Mouse (Mus musculus): ENCODE data around the gene Mboat1. TPM values are rescaled to one million over a fixed set of nuclear protein-coding genes. Genes with fewer than 3 reads are reported as not detected.

The Mboat1 gene
- total and polyA plus RNA-seq, 2 experiments from 2014 or later, result 1.0 to 1.6 TPM

DNA sequence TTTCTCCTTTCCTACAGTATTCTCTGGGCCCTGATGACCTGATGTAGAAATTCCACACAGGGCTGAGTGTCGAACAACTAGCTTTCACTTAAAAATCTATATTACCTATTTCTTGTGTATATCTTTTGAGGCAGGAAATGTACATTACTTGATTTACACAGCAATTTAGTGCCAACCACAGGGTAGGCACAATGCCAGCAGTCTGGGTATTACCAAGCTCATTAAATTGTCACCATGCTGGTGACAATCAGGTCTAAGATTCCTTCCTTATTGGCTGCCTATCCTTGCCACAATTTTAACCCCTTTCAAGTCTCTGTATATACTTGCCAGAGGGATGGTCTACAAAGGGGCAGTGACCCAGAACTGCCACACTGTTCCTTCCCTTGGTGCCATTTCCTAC is 71.9 kb downstream of the Mboat1 start:
- TF ChIP-seq EP300 (IDR thresholded peaks at IDR 0.05; ENCODE audit: low read depth) (no peak), CTCF (IDR thresholded peaks at IDR 0.05; ENCODE audit: low read depth) (no peak)
- DNase-seq (ENCODE audit: low spot score) (no peak), ATAC-seq (ENCODE audit: insufficient read depth, low read depth) (no peak)
- no peak overlapping the region for H3K4me3 ChIP-seq (ENCODE audit: low read depth, low read length)
- no peak overlapping the region for H3K9ac ChIP-seq (replicated peaks; ENCODE audit: low read depth, low read length)
- no peaks in the 10 kb centered on the region for H3K9me3 ChIP-seq (replicated peaks; ENCODE audit: control insufficient read depth, low read length)
- H3K4me2 ChIP-seq (ENCODE audit: low read depth, low read length), result no peak overlapping the region
- no peaks in the 10 kb centered on the region for H3K4me1 ChIP-seq (ENCODE audit: control insufficient read depth, insufficient read depth)
- 81% methylated on average over 1 of the region's 1 CpGs for WGBS
- no peaks in the 10 kb centered on the region for H3K27me3 ChIP-seq (ENCODE audit: control insufficient read depth, insufficient read depth, low read length)
- H3K27ac ChIP-seq (ENCODE audit: low read depth), result no peak overlapping the region
- H3K36me3 ChIP-seq (replicated peaks; ENCODE audit: control insufficient read depth, insufficient read depth, low read length), result no peaks in the 10 kb centered on the region

DNA sequence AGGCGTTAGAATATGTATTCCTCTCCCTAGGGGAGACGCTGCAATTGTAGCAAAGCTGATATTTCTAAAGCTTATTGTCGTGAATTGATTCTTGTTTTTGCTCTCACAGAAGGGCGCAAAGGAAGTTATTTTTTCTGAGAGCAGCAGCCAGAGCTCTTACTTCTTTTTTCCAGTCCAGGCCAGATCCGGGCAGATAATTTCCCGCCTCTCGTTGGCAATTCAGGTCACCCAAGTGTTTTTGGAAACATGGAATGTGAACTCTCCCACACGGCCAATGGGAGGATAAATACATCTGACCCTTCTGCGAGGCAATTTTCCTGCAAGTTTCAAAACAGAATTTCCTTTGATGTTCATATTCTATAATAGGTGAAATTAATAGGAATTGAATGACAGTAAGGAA is 77.0 kb downstream of the Mboat1 start:
- no peak for ATAC-seq (ENCODE audit: insufficient read depth, low read depth)
- Histone ChIP-seq H3K27me3 (ENCODE audit: control insufficient read depth, insufficient read depth, low read length) (no peaks in the 10 kb centered on the region), H3K9ac (replicated peaks; ENCODE audit: low read depth, low read length) (no peak overlapping the region), H3K4me1 (ENCODE audit: control insufficient read depth, insufficient read depth) (no peaks in the 10 kb centered on the region), H3K27ac (ENCODE audit: low read depth) (no peak overlapping the region), H3K9me3 (replicated peaks; ENCODE audit: control insufficient read depth, low read length) (no peaks in the 10 kb centered on the region), H3K36me3 (replicated peaks; ENCODE audit: control insufficient read depth, insufficient read depth, low read length) (no peaks in the 10 kb centered on the region), H3K4me2 (ENCODE audit: low read depth, low read length) (no peak overlapping the region), H3K4me3 (ENCODE audit: low read depth, low read length) (no peak overlapping the region)
- no peak for TF ChIP-seq EP300 (IDR thresholded peaks at IDR 0.05; ENCODE audit: low read depth)
- no peak for TF ChIP-seq CTCF (IDR thresholded peaks at IDR 0.05; ENCODE audit: low read depth)
- DNase-seq (ENCODE audit: low spot score), result no peak
- WGBS, result 57% methylated on average over 9 of the region's 9 CpGs

DNA sequence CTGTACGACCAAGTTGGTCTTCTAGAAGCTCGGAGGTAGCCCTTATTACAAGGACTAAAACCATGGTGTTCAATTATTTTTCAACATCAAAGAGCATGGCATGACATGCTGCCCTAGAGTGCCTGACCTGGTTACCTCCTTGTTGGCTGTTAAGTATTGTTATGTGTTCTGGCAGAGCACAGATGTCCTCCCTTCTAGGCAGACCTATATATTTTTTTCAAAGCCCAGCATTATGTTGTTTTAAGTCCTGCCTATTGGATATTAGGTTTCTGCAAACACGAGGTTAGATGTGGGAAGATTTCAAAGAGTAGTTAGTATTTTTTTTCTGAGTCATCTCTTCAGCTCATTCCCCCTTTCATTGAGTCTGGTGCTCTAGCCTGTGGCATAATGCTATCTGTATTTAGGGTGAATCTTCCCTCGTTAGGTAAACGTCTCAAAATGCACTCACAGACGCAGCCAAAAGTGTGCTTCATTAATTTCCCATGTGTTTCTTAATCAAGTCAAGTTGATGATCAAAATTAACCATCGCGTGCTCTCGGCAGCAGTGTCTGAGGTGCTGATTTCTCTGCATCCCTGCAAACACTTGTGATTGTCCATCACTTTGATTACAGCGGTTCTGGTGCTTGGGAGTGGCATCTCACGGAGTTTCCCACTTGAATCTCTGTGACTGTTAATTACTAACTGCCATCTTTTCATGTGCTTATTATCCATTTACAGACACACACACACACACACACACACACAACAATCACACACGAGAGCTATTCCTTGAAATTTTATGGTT is 81.5 kb downstream of the Mboat1 start:
- WGBS, result 74% methylated on average over 12 of the region's 12 CpGs
- no peaks in the 10 kb centered on the region for H3K36me3 ChIP-seq (replicated peaks; ENCODE audit: control insufficient read depth, insufficient read depth, low read length)

DNA sequence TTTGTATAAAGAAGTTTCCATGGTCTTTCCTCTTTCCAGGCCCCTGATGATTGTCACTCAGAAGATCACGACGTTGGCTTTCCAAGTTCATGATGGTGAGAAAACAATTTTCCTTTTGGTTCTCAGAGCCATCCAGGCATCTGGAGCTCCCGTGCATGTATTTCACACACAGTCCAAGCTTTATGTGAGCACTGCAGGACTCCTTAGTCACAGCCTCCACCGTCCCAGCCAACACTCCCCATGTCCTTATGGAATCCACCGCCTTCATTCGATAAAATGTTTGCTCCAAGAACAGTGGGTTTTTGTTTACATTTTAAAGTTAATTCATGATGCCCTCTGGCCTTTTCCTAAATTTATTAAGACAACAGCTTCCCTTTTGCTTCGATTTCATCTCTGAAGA is 83.3 kb downstream of the Mboat1 start:
- H3K9ac ChIP-seq (replicated peaks; ENCODE audit: low read depth, low read length), result no peak overlapping the region
- H3K36me3 ChIP-seq (replicated peaks; ENCODE audit: control insufficient read depth, insufficient read depth, low read length), result no peaks in the 10 kb centered on the region
- no peaks in the 10 kb centered on the region for H3K4me1 ChIP-seq (ENCODE audit: control insufficient read depth, insufficient read depth)
- H3K27me3 ChIP-seq (ENCODE audit: control insufficient read depth, insufficient read depth, low read length), result no peaks in the 10 kb centered on the region
- DNase-seq (ENCODE audit: low spot score) (no peak), ATAC-seq (ENCODE audit: insufficient read depth, low read depth) (no peak)
- H3K4me3 ChIP-seq (ENCODE audit: low read depth, low read length), result no peak overlapping the region
- TF ChIP-seq CTCF (IDR thresholded peaks at IDR 0.05; ENCODE audit: low read depth) (no peak), EP300 (IDR thresholded peaks at IDR 0.05; ENCODE audit: low read depth) (no peak)
- no peak overlapping the region for H3K4me2 ChIP-seq (ENCODE audit: low read depth, low read length)
- 79% methylated on average over 7 of the region's 7 CpGs for WGBS
- no peak overlapping the region for H3K27ac ChIP-seq (ENCODE audit: low read depth)
- no peaks in the 10 kb centered on the region for H3K9me3 ChIP-seq (replicated peaks; ENCODE audit: control insufficient read depth, low read length)

More for the DNA sequence above, 81.5 kb downstream of the Mboat1 start:
- Histone ChIP-seq H3K27ac (ENCODE audit: low read depth) (no peak overlapping the region), H3K4me3 (ENCODE audit: low read depth, low read length) (no peak overlapping the region), H3K4me2 (ENCODE audit: low read depth, low read length) (no peak overlapping the region), H3K9me3 (replicated peaks; ENCODE audit: control insufficient read depth, low read length) (no peaks in the 10 kb centered on the region), H3K4me1 (ENCODE audit: control insufficient read depth, insufficient read depth) (no peaks in the 10 kb centered on the region), H3K27me3 (ENCODE audit: control insufficient read depth, insufficient read depth, low read length) (no peaks in the 10 kb centered on the region), H3K9ac (replicated peaks; ENCODE audit: low read depth, low read length) (no peak overlapping the region)
- DNase-seq (ENCODE audit: low spot score) (no peak), ATAC-seq (ENCODE audit: insufficient read depth, low read depth) (no peak)
- TF ChIP-seq EP300 (IDR thresholded peaks at IDR 0.05; ENCODE audit: low read depth) (no peak), CTCF (IDR thresholded peaks at IDR 0.05; ENCODE audit: low read depth) (no peak)

DNA sequence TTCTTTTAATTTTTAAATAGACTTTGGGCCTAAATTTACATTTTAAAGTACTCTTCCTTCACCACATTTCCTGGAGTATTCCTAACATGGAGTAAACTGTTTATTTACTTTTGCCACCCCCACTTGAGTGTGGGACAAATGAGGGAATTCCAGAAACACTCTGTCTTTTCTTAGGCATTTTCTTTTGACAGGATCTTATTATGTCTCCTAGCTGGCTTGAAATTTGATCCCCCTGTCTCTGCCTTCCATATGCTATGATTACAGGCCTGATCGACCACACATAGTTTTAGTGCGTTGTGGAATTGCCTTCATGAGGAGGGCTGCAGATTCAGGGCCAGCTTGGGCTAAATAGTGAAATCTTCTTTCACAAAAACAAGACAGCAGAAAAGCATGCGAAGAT is 85.0 kb downstream of the Mboat1 start:
- H3K36me3 ChIP-seq (replicated peaks; ENCODE audit: control insufficient read depth, insufficient read depth, low read length), result no peaks in the 10 kb centered on the region
- no peak overlapping the region for H3K4me2 ChIP-seq (ENCODE audit: low read depth, low read length)
- H3K27me3 ChIP-seq (ENCODE audit: control insufficient read depth, insufficient read depth, low read length), result no peaks in the 10 kb centered on the region
- H3K9ac ChIP-seq (replicated peaks; ENCODE audit: low read depth, low read length), result no peak overlapping the region
- H3K27ac ChIP-seq (ENCODE audit: low read depth), result no peak overlapping the region
- 51% methylated on average over 3 of the region's 3 CpGs for WGBS
- no peaks in the 10 kb centered on the region for H3K9me3 ChIP-seq (replicated peaks; ENCODE audit: control insufficient read depth, low read length)
- TF ChIP-seq EP300 (IDR thresholded peaks at IDR 0.05; ENCODE audit: low read depth), result no peak
- no peak for TF ChIP-seq CTCF (IDR thresholded peaks at IDR 0.05; ENCODE audit: low read depth)
- ATAC-seq (ENCODE audit: insufficient read depth, low read depth) (no peak), DNase-seq (ENCODE audit: low spot score) (no peak)
- H3K4me3 ChIP-seq (ENCODE audit: low read depth, low read length), result no peak overlapping the region
- no peaks in the 10 kb centered on the region for H3K4me1 ChIP-seq (ENCODE audit: control insufficient read depth, insufficient read depth)

DNA sequence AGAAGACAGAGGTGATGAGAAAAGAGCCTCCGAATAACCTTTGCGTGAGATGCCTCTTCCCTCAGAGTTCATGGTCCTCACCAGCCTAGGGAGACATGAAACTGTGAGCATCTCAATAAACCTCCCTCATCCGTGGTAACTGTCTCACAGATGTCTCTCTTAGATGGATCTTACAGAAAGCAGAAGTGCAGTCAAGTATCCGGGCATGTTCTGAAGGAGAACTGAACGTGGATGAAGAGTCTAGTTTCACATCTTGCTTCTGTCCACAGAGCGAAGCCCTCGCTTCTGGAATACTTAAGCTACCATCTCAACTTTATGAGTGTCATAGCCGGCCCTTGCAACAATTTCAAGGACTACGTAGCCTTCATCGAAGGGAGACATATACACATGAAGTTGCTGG is 87.8 kb downstream of the Mboat1 start:
- Histone ChIP-seq H3K4me3 (ENCODE audit: low read depth, low read length) (no peak overlapping the region), H3K9me3 (replicated peaks; ENCODE audit: control insufficient read depth, low read length) (no peaks in the 10 kb centered on the region), H3K27ac (ENCODE audit: low read depth) (no peak overlapping the region), H3K36me3 (replicated peaks; ENCODE audit: control insufficient read depth, insufficient read depth, low read length) (no peaks in the 10 kb centered on the region), H3K4me2 (ENCODE audit: low read depth, low read length) (no peak overlapping the region), H3K27me3 (ENCODE audit: control insufficient read depth, insufficient read depth, low read length) (no peaks in the 10 kb centered on the region), H3K9ac (replicated peaks; ENCODE audit: low read depth, low read length) (no peak overlapping the region), H3K4me1 (ENCODE audit: control insufficient read depth, insufficient read depth) (no peaks in the 10 kb centered on the region)
- DNase-seq (ENCODE audit: low spot score), result no peak
- TF ChIP-seq CTCF (IDR thresholded peaks at IDR 0.05; ENCODE audit: low read depth), result no peak
- ATAC-seq (ENCODE audit: insufficient read depth, low read depth), result no peak
- 93% methylated on average over 10 of the region's 10 CpGs for whole genome bisulfite sequencing

All from heart, postnatal 0 days (tissue).